Mouse (Mus musculus) gastrocnemius, adult 8-10 months (tissue): ENCODE measurements around the gene Slc35g3. TPM values are rescaled to one million over a fixed set of nuclear protein-coding genes. Genes with fewer than 3 reads are reported as not detected.

ENCODE experiments used
- DNase-seq, 2 experiments: peaks; one replicate each; pipeline ENCODE4 v3.0.0; 2022; ENCODE audit warnings: low spot score in 2 of 2
- total RNA-seq, 4 experiments: library from RNA; stranded (reverse); gene quantifications; 2 replicates each; pipeline ENCODE4 v1.2.4; 2022

Gene Slc35g3
- total RNA-seq, 4 experiments from 2014 or later = not detected

GRCm38 (mm10) chr11:69787306-69787705 is 25.5 kb upstream of the Slc35g3 start:
- no peak for DNase-seq

DNA sequence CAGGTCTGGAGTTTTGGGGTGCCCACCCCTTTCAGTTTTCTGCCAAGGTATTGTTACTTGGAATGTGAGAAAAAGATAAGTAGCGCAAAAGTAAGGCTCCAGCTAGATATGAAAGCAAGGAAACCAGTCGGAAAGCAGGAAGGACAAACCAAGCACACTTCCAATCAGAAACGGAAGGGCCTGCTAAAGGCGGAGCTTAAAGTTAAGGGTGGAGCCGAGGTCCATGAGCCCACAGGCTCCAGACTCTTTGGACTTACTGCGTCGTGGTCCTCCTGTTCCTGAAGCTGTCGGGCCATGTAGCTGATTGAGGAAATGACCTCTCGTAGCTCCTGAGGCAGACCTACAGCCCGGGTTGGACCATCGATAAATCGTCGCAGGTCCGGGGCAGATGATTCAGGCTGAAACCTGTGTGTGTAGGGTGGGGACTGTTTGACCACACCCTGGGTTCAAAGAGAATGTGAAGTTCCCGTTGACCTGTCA is 23.1 kb upstream of the Slc35g3 start:
- no peak for DNase-seq

- DNase-seq = no peak
These were observed 20.1 kb upstream of the Slc35g3 start for GRCm38 (mm10) chr11:69781828-69782227.

- DNase-seq = no peak
These were observed 17.2 kb upstream of the Slc35g3 start for GRCm38 (mm10) chr11:69778985-69779384.

- DNase-seq = no peak
These were observed 16.7 kb upstream of the Slc35g3 start for GRCm38 (mm10) chr11:69778258-69778982.

- DNase-seq = no peak
These were observed 15.9 kb upstream of the Slc35g3 start for GRCm38 (mm10) chr11:69777504-69778257.

DNA sequence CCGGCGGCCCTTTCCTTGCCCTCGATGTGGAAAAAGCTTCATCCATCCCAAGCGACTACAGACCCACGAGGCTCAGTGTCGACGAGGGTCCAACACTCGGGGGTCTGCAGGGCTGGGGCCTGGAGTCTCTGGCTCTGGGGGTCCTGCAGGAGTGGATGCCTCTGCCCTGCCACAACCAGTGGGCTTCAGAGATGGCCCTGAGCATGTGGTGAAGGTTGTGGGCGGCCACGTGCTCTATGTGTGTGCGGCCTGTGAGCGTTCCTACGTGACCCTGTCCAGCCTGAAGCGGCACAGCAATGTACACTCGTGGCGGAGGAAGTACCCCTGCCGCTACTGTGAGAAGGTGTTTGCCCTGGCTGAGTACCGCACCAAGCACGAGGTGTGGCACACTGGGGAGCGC is 14.7 kb upstream of the Slc35g3 start:
- DNase-seq = no peak

GRCm38 (mm10) chr11:69775716-69776115 is 13.9 kb upstream of the Slc35g3 start:
- DNase-seq = no peak

DNA sequence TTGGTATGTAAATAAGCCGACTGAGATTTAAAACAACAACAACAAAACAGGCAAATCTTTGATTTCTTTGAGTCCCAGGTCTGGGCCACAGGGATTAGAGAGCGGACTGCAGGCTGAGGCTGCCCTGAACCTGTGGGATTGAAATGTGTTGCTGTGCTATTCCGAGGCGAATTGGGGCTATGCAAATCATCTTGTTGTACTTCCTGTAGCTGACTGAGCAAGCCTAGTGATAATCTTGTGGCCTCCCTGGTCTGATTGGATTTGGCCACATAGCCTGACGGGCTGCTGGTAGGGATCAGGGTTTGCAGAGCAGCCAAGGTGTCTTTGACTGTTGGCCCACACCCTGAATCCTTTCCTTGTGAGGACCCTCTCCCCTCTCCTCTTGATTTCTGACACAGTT is 13.2 kb upstream of the Slc35g3 start:
- no peak for DNase-seq

DNA sequence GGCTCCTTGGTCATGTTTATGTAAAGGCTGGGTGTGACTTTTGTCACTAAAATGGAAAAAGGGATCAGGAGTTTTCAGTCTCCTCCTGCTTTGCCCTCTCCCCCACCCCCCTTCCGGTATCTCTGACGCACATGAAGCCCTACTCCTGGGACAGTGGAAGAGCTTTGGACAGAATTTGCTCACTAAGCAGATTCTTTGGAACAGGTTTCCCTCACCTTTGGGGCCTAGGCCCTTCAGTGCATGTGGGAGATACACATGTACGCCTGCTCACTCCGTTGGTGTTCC is 5.8 kb upstream of the Slc35g3 start:
- DNase-seq = no peak

DNA sequence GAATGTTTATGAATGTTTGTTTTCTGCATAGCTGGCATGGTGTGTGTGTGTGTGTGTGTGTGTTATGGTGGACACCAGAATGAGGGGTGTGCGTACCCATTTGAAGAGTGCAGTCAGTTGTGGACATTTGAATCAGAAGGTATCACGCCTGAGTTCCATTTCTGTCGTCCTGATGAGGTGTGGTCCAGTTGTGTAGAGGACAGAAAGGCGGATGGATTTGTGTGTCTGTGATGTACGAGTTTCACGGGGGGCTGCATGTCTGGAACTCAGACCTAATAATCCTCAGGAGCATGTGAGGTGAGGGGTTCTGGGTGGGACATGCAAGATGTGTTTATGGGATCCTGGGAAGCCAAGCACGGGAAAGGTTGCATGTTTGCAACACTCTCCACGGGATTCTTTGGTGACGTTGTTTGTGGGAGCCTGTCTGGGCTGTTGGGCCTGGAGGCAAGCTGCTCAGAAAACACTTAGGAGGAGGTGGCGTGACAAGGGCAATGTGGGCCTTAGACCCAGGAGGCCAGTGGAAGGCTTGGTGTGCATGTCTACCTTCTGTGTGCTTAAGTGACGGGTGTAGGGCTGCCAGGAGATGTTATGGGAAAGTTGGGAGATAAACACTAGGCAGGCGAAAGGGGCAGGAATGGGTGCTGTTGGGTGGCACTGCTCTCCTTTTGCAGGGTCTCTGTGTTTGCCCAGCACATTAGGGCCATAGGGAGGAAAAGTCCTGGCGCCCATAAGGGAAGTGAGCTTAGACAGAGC is 5.3 kb upstream of the Slc35g3 start:
- no peak for DNase-seq

GRCm38 (mm10) chr11:69766126-69766609 is 4.4 kb upstream of the Slc35g3 start:
- DNase-seq = peak; percentile 57 to 67

GRCm38 (mm10) chr11:69765221-69766125 is 3.7 kb upstream of the Slc35g3 start, which contains the start of gene Zbtb4:
Gene Zbtb4, plus strand, starts transcription at chr11:69765912.
- peak in 1 of 2 experiments; percentile 32 for DNase-seq

DNA sequence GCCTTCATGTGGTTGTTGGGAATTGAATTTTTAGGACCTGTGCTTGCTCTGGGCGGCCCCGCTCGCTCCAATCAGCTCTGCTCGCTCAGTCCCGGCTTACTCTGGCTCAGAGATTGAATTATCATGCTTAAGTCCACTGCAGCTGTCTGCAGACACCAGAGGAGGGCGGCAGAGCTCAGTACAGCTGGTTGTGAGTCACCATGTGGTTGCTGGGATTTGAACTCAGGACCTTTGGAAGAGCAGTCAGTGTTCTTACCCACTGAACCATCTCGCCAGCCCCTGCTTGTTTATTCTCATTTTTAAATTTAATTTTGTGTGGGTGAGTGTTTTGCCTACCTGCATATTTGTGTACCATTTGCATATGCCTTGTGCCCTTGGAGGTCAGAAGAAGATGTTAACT is 1.8 kb upstream of the Slc35g3 start:
- no peak for DNase-seq

DNA sequence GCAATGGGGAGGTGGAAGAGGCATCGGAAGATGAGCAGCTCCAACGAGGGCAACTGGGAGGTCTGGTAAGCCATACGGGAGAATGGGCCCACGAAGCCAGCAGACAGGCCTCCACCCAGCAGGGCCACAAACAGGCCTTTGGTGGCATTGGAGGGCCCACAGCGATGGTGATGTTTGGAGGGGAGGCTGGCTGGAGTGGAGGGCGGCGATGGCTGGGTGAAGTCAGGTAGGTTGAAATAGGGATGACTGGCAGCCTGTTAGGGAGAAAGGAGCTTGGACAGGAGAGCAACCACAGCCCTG is 917 bp downstream of the Slc35g3 start:
- DNase-seq = no peak

GRCm38 (mm10) chr11:69760160-69760900 is 1.4 kb downstream of the Slc35g3 start:
- DNase-seq = no peak

DNA sequence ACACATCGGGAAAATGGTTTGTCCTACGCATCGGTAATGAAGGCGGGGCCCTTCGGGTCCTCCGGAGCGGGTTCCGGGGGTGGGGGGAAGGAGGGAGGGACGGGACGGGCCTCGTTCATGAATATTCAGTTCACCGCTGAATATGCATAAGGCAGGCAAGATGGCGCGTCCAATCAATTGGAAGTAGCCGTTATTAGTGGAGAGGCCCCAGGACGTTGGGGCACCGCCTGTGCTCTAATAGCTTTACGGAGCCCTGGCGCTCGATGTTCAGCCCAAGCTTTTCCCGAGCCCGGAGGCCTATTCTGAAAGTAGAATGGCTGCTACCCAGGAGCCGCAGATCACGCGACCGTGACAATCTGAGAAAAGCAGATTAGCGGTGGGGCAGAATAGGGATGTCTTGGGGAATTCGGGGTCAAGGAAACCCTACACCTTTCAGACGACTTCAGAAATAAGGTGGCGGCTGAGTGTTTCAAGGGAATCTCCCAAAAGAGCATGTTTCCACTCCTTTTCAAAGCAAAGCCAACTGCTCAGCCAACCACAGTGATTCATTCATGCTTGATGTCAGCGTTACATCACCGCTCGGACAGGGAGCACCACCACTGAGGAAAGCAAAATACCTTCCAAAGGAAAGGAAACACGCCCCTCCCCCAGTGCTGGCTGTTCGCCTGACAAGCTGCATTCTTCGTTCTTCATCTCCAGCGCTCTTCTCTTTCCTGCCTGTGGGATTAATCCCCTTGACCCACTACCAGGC is 2.6 kb downstream of the Slc35g3 start:
- peak; percentile 77 to 84 for DNase-seq

DNA sequence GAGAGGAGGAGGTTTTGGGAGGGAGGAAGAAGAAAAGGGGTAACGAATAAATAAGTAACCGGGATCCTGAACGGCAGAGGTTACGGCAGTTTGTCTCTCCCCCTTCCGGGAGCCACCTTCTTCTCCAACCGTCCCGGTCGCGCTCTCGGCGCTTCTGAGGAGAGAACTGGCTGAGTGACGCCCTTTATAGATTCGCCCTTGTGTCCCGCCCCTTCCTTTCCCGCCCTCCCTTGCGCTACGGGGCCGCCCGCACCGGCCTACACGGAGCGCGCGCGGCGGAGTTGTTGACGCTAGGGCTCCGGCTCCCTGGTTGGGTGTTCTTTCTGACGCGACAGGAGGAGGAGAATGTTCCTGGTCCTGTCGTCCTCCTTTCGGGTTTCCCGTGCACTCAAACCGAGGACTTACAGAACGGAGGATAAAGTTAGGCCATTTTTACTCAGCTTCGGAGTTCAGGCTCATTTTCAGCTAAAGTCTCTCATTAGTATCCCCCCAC is 3.2 kb downstream of the Slc35g3 start, which contains the start of gene Polr2a:
Gene Polr2a, minus strand, starts transcription at position 160 of the 493 bp plus-strand sequence.
- DNase-seq = peak; percentile 97

DNA sequence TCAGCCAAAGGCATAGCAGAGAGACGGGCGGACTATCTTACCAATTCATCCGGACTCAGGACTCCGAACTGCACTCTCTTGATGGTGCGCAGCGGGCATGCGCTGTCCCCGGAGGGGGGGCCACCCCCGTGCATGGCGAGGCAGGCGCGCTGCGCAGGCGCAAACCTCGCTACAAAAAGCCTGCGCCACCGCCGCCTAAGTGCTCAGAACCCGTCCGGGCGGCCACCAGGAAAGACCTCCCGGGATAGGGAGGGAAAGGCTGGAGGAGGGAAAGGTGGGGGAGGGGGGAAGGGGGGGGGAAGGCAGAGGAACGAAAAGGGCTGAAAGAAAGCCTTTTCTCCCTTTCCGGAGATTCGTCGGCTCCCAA is 3.7 kb downstream of the Slc35g3 start:
- DNase-seq = peak; percentile 97
